Mouse (Mus musculus): ENCODE data around the gene Zmat1.

Zmat1 gene

DNA sequence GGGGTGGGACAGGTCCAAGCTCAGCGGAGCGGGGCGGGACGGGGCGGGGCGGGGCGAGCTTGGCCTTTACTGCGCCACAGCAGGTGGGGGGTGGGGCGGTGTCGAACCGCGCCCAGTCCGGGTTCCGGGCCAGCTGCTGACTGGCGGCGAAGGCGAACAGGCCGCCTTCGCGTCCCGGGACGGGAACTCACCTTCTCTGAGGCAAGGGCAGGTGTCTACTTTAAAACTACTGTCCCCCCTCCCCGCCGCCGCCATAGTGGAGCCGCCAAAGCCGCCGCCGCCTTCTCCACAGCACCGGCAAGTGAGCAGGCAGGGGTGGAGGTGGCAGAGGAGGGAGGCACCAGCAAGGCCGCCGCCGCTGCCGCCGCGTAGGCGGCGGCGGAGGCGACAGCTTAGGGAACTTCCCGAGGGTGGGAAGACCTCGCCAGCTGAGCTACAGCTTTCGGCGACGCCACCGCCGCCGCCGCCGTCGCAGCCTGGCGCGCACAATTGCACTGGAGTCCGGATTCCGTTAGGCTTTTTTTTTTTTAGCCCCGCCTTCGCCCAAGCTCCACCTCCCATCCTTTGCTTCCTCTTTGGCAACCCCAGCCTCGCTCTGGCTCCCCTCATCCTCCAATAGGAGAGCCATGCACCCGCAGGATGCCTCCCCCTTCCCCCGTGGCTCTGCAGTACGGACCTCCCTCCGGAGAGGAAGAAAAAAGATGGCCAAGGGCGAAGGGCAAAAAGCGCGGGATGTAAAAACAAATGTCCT is at the start of gene Zmat1:
Gene Zmat1, minus strand, starts transcription at position 490 of the 751 bp plus-strand sequence.
- peak; percentile 70 for DNase-seq (ENCODE audit: low read depth, low spot score)

GRCm38 (mm10) chrX:135053939-135054338 is 44.9 kb upstream of the Zmat1 start:
- peak; percentile 3 for DNase-seq (ENCODE audit: low read depth, low spot score)

DNA sequence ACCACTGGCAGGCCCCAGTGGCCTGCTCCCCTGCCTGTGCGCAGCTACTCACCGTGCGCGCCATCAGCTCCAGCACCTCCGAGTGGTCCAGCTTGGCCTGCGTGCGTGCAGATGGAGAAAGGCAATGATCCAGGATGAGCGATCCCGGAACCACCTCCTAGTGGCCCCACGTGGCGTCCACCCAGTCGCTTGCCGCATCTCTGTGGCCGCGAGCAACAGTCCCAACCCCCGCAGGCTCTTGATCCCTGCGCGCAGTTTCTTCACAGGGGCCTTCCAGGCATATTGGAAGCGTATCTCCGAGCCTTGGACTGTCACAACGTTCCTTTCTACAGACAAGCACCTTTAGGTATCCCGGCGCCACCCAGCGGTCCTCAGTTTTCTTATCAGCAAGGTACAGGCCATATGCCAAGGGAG is 27.0 kb upstream of the Zmat1 start:
- DNase-seq (ENCODE audit: low read depth, low spot score): no peak

GRCm38 (mm10) chrX:135025135-135025534 is 16.1 kb upstream of the Zmat1 start:
- no peak for DNase-seq (ENCODE audit: low read depth, low spot score)

GRCm38 (mm10) chrX:135011381-135011780 is 2.4 kb upstream of the Zmat1 start:
- DNase-seq (ENCODE audit: low read depth, low spot score): no peak

- no peak for DNase-seq (ENCODE audit: low read depth, low spot score)
Measured at GRCm38 (mm10) chrX:135009471-135009815, 434 bp upstream of the Zmat1 start.

- no peak for DNase-seq (ENCODE audit: low read depth, low spot score)
Measured at GRCm38 (mm10) chrX:135008021-135008420, 988 bp downstream of the Zmat1 start.

- DNase-seq (ENCODE audit: low read depth, low spot score): no peak
Measured at GRCm38 (mm10) chrX:134964546-134964945, 44.5 kb downstream of the Zmat1 start, which contains the start of gene Nxf2. Nxf2 (minus strand) TSS chrX:134964754.

DNA sequence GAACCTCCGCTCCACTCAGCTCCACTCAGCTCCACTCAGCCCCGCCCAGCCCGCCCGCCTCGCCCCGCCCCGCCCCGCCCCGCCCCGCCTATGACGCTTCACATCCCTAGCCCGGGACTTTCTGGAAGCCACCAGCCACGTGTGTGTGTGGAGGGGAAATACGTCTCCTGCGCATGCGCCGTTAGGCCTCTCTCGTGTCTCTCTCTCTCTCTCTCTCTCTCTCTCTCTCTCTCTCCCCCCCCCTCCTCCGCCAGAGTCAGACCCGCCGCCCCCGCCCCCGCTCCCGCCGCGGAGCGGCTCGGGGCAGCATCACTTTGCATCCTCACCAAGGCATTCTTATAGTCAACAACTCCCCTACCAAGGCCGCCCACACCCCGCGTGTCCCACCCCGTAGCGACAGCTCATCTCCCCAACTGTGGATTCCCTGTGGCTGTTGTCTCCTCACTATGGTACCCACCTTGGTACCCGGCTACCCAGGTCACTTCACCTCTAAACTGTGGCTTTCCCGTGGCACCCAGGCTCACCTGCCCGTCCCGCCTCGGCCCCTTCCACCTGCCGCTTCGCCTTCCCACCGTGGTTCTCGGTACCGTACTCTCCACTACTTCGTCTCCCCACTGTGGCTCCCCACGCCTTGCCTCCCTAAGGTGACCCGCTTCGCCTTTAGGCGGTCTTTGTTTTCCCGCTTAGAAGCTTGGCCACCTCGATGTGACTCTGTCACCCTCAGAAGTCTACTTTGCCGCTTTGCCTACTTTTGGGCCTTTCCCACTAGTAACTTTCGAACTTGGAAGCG is 45.5 kb downstream of the Zmat1 start:
- DNase-seq (ENCODE audit: low read depth, low spot score): peak; percentile 20

DNA sequence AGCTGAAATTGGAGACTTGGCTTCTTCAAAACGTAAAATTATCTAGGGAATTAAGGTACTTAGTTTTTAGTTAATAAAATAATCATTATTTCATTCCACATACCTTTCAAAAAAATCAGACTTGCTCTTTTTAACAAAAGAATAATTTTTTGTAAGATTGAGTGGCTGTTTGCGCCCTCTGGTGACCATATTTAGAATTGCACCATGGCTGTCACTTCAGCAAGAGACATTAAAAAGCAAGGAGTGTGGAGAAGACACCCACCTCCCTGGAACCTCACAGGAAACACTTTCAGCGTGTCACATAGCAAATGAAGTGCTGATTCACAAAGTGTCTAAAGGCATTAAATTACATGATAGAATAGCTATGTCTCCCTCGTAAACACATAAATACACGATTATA is 78.6 kb downstream of the Zmat1 start:
- no peak for DNase-seq (ENCODE audit: low read depth, low spot score)

- DNase-seq (ENCODE audit: low read depth, low spot score): no peak
Measured at GRCm38 (mm10) chrX:134929927-134930326, 79.1 kb downstream of the Zmat1 start.

GRCm38 (mm10) chrX:134925058-134925457 is 84.0 kb downstream of the Zmat1 start:
- peak; percentile 49 for DNase-seq (ENCODE audit: low read depth, low spot score)

- no peak for DNase-seq (ENCODE audit: low read depth, low spot score)
Measured at GRCm38 (mm10) chrX:134923675-134924424, 85.2 kb downstream of the Zmat1 start.
